Mouse (Mus musculus) adrenal gland, adult 18-20 months (tissue): ENCODE measurements at regions not wholly inside any gene's neighbourhood (a gene's known extent, or its start where the extent isn't known, plus 50 kb on each side); places are given as distances from the start of the nearest gene placed in this dataset.

Source experiments
- DNase-seq, 2 experiments: peaks; one replicate each; pipeline ENCODE4 v3.0.0; 2021 to 2022; ENCODE audit warnings: low spot score in 2 of 2

- no peak for DNase-seq
Observed at GRCm38 (mm10) chr12:25243901-25244300, 147.0 kb upstream of the Id2 start.

GRCm38 (mm10) chr12:25242369-25242768, 145.4 kb upstream of the Id2 start:
- no peak for DNase-seq

GRCm38 (mm10) chr12:25241675-25242074, 144.7 kb upstream of the Id2 start:
- DNase-seq, result no peak

- DNase-seq, result no peak
Observed at GRCm38 (mm10) chr12:25240796-25241195, 143.9 kb upstream of the Id2 start.

- DNase-seq, result no peak
Observed at GRCm38 (mm10) chr12:25240142-25240541, 143.2 kb upstream of the Id2 start.

GRCm38 (mm10) chr12:25235071-25235470, 138.1 kb upstream of the Id2 start:
- no peak for DNase-seq

- no peak for DNase-seq
Observed at GRCm38 (mm10) chr12:25234636-25235035, 137.7 kb upstream of the Id2 start.

GRCm38 (mm10) chr12:25233027-25233535, 136.1 kb upstream of the Id2 start:
- DNase-seq, result no peak

GRCm38 (mm10) chr12:25232358-25233026, 135.6 kb upstream of the Id2 start:
- DNase-seq, result no peak

GRCm38 (mm10) chr12:25228708-25229107, 131.8 kb upstream of the Id2 start:
- no peak for DNase-seq

GRCm38 (mm10) chr12:25227736-25228135, 130.8 kb upstream of the Id2 start:
- no peak for DNase-seq

- no peak for DNase-seq
Observed at GRCm38 (mm10) chr12:25224644-25225043, 127.7 kb upstream of the Id2 start.

GRCm38 (mm10) chr12:25224201-25224600, 127.3 kb upstream of the Id2 start:
- no peak for DNase-seq

- DNase-seq, result no peak
Observed at GRCm38 (mm10) chr12:25223539-25223938, 126.6 kb upstream of the Id2 start.

- DNase-seq, result no peak
Observed at GRCm38 (mm10) chr12:25220780-25221106, 123.8 kb upstream of the Id2 start.

- no peak for DNase-seq
Observed at GRCm38 (mm10) chr12:25220096-25220779, 123.3 kb upstream of the Id2 start.

- DNase-seq, result no peak
Observed at GRCm38 (mm10) chr12:25219546-25219945, 122.6 kb upstream of the Id2 start.

GRCm38 (mm10) chr12:25216792-25217516, 120.0 kb upstream of the Id2 start:
- no peak for DNase-seq

GRCm38 (mm10) chr12:25215266-25215665, 118.3 kb upstream of the Id2 start:
- DNase-seq, result no peak

- no peak for DNase-seq
Observed at GRCm38 (mm10) chr12:25213782-25214478, 117.0 kb upstream of the Id2 start.

GRCm38 (mm10) chr12:25211331-25211730, 114.4 kb upstream of the Id2 start:
- DNase-seq, result no peak

GRCm38 (mm10) chr12:25210597-25210996, 113.7 kb upstream of the Id2 start:
- no peak for DNase-seq
